Mouse (Mus musculus): ENCODE results near the gene Spout1. TPM values are rescaled to one million over a fixed set of nuclear protein-coding genes. Genes with fewer than 3 reads are reported as not detected.
A peak's percentile ranks its signal among the peaks of the same experiment; 100 is the strongest.
"Not testable (repeated sequence)": the region's sequence is repeated elsewhere in the genome, so short reads cannot be mapped to it uniquely, and the experiment has no call there.

The Spout1 gene
- total RNA-seq, 1 experiment from 2014 or later: 8.3 TPM

GRCm38 (mm10) chr2:30185276-30185675, 7.0 kb upstream of the Spout1 start:
- no peak for ATAC-seq (ENCODE audit: extremely low read depth, insufficient number of reproducible peaks, low FRiP score, poor library complexity, severe bottlenecking)

- ATAC-seq (ENCODE audit: extremely low read depth, insufficient number of reproducible peaks, low FRiP score, poor library complexity, severe bottlenecking): no peak
These were observed 5.5 kb upstream of the Spout1 start for GRCm38 (mm10) chr2:30183721-30184120.

DNA sequence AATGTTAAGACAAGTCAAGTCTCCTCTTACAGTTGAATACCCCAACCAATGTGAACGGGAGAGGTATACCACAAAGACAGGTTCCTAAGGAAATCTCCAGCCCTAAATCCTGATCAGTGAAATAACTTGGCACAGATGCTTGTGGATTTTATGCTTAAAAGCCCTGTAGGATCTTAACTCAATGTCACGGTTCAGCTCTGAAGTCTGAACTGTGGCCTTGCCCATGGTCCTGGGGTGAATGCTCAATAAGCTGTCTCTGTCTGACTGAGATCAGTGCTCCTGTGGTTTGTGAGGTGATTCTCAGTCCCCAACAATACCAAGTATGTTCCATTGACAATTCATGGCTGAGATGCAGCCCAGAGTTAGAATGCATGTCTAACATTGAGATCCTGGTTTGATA, 4.2 kb upstream of the Spout1 start:
- no peak for ATAC-seq (ENCODE audit: extremely low read depth, insufficient number of reproducible peaks, low FRiP score, poor library complexity, severe bottlenecking)

- ATAC-seq (ENCODE audit: extremely low read depth, insufficient number of reproducible peaks, low FRiP score, poor library complexity, severe bottlenecking): not testable (repeated sequence)
These were observed 452 bp upstream of the Spout1 start for GRCm38 (mm10) chr2:30178711-30179110.

GRCm38 (mm10) chr2:30176561-30176960, 1.7 kb downstream of the Spout1 start:
- no peak for ATAC-seq (ENCODE audit: extremely low read depth, insufficient number of reproducible peaks, low FRiP score, poor library complexity, severe bottlenecking)

DNA sequence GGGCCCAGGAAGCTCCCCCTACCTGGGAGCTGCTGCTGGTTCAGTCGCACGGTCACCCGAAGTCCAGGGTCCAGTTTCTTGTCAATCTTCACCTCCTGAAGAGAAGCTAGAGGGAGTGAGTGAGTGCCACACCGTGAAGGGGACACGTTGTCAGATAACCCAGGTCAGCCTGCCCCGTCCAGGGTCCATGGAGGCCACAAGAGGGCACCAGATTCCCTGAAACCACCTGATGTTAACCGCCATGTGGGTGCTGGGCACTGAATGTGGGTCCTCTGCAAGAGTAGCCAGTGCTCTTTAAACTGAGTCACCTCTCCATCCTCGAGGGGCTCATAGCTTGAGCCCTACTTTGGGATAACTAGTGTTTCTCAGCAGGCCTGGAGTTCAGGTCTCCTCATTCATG, 2.4 kb downstream of the Spout1 start:
- no peak for ATAC-seq (ENCODE audit: extremely low read depth, insufficient number of reproducible peaks, low FRiP score, poor library complexity, severe bottlenecking)

DNA sequence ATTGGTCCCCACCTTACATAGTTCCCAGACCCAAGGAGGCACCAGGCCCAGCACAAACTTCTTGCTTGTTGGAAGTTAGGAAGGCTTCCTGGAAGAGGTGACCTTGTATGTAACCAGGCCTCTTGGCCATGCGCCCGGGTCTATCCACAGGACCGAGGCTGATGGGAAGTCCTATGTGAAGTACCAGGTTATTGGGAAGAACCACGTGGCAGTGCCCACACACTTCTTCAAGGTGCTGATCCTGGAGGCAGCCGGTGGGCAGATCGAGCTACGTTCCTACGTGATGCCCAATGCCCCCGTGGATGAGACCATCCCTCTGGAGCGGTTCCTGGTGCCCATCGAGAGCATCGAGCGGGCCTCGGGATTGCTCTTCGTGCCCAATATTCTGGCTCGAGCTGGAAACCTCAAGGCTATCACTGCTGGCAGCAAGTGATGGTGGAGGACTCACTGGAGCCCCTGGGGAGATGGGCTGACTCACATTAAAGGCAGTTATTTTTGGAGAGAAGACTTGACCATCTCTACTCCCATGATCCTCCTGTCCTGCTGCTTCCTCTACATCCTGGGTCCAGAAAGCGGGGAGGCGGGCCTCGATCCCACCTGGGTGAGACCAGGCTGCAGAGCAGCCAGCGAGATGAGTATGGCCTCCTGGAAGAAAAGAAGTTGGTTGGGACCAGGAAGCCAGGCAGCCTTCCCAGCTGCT, 4.6 kb downstream of the Spout1 start:
- ATAC-seq (ENCODE audit: extremely low read depth, insufficient number of reproducible peaks, low FRiP score, poor library complexity, severe bottlenecking): no peak

- no peak for ATAC-seq (ENCODE audit: extremely low read depth, insufficient number of reproducible peaks, low FRiP score, poor library complexity, severe bottlenecking)
These were observed 6.3 kb downstream of the Spout1 start for GRCm38 (mm10) chr2:30171997-30172382.

GRCm38 (mm10) chr2:30171371-30171996, 6.8 kb downstream of the Spout1 start, which contains the start of gene Endog:
Gene Endog (plus strand): TSS chr2:30171493.
- ATAC-seq (ENCODE audit: extremely low read depth, insufficient number of reproducible peaks, low FRiP score, poor library complexity, severe bottlenecking): peak; percentile 83

- ATAC-seq (ENCODE audit: extremely low read depth, insufficient number of reproducible peaks, low FRiP score, poor library complexity, severe bottlenecking): no peak
These were observed 11.6 kb downstream of the Spout1 start for GRCm38 (mm10) chr2:30166677-30167076.

DNA sequence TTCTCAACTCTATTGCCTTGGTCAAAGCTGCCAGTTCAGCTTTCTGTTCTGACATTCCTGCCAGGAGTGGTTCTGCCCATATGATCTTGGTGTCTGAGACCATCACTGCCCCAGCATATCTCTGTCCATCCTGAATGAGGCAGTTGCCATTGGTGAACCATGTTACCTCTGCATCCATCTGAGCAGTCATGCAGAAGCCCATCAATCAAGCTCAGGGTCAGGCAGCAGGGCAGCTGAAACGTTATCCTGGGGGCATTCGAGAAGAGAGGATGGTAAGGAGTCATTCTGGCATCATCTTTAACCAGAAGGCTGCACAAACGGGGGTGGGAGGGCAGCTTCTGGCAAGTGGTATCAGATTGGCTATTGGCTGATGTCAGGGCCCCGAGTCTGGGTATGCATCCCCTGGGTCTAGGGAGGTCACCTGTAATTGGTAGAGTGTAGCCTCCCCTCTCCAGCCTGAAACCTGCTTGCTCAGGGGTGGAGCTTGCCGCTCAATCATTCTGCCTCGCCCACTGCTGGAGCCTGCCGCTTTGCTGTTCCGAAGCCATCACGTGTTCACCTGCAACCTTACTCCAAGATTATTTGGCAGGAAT, 13.8 kb downstream of the Spout1 start:
- ATAC-seq (ENCODE audit: extremely low read depth, insufficient number of reproducible peaks, low FRiP score, poor library complexity, severe bottlenecking): no peak

GRCm38 (mm10) chr2:30161809-30162208, 16.4 kb downstream of the Spout1 start:
- ATAC-seq (ENCODE audit: extremely low read depth, insufficient number of reproducible peaks, low FRiP score, poor library complexity, severe bottlenecking): peak; percentile 74

DNA sequence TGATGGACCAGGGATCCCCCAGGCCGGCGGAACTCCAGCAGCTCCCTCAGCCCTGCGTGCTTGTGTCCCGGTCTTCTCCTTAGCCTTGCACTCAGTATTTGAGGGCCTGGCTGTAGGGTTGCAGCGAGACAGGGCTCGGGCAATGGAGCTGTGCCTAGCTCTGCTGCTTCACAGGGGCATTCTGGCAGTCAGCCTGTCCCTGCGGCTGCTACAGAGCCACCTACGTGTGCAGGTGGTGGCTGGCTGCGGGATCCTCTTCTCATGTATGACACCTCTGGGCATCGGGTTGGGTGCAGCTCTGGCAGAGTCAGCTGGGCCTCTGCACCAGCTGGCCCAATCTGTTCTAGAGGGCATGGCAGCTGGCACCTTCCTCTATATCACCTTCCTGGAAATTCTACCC, 18.4 kb downstream of the Spout1 start:
- not testable (repeated sequence) for ATAC-seq (ENCODE audit: extremely low read depth, insufficient number of reproducible peaks, low FRiP score, poor library complexity, severe bottlenecking)

DNA sequence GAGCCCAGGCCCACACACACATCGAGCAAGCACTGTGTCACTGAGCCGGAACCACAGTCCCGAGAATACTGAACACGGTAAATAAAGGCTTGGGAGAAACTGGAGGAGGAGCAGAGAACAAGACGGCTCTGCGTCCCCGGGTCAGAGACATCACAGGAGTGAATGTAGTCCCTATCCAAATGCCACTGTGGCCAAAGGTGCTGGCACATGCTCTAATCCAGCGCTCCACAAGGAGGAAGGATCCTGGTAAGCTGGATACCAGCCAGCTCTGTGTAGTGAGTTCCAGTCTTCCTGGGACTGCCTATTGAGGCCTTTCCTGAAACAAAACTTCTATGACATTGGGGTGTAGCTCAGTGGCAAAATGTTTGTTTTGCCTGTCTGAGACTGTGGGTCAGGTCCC, 25.6 kb downstream of the Spout1 start:
- ATAC-seq (ENCODE audit: extremely low read depth, insufficient number of reproducible peaks, low FRiP score, poor library complexity, severe bottlenecking): no peak

DNA sequence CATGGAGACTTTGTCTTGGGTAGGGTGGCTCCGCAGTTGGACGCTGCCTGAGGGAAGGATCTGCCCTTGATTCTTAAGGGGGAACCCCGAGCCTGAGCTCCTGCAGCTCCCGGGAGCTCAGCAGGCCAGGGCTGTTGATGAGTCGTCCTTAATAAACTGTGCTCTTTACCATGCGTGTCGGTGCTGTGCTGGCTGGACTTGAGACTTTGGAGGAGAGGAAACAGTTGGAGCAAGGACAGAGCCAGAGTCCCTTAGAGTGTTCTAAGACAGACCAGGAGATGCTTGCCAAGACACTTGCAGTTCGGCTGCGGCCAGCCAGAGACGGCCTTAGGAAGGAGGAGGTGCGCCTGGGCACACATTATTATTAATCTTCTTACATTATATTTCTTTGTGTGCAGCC, 26.4 kb downstream of the Spout1 start:
- no peak for ATAC-seq (ENCODE audit: extremely low read depth, insufficient number of reproducible peaks, low FRiP score, poor library complexity, severe bottlenecking)

DNA sequence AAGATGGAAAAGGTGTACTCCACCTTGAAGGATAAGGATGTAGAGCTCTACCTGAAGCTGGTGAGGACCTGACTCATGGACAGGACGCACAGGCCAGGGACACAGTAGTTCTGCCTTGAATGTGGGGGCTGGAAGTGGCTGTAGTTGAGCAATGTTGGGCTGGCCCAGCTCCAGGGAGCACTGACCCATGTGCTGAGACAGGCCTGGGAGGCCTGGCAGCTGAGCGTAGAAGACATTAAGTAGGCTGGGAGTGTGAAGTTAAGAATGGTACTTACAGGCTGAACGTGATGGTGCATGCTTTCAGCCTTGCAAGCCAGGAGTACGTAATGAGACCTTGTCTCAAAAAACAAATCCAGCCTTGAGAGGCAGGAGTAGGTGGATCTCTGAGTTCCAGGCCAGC, 30.8 kb downstream of the Spout1 start:
- no peak for ATAC-seq (ENCODE audit: extremely low read depth, insufficient number of reproducible peaks, low FRiP score, poor library complexity, severe bottlenecking)

GRCm38 (mm10) chr2:30144436-30144835, 33.8 kb downstream of the Spout1 start:
- no peak for ATAC-seq (ENCODE audit: extremely low read depth, insufficient number of reproducible peaks, low FRiP score, poor library complexity, severe bottlenecking)

DNA sequence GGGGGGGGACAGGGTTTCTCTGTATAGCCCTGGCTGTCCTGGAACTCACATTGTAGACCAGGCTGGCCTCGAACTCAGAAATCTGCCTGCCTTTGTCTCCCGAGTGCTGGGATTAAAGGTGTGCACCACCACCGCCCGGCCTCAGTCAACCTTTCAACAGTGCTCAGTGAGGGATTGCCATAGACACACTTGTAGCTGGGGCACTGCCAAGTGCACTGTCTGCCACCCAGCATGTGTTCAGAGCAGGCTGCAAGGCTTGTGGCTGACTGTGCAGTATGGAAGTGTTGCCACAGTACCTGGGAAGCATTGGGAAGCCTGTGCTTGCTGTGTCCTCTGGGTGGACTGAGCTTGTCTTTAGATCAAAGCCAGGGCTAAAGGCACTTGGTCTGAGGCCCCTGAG, 38.2 kb downstream of the Spout1 start:
- not testable (repeated sequence) for ATAC-seq (ENCODE audit: extremely low read depth, insufficient number of reproducible peaks, low FRiP score, poor library complexity, severe bottlenecking)

DNA sequence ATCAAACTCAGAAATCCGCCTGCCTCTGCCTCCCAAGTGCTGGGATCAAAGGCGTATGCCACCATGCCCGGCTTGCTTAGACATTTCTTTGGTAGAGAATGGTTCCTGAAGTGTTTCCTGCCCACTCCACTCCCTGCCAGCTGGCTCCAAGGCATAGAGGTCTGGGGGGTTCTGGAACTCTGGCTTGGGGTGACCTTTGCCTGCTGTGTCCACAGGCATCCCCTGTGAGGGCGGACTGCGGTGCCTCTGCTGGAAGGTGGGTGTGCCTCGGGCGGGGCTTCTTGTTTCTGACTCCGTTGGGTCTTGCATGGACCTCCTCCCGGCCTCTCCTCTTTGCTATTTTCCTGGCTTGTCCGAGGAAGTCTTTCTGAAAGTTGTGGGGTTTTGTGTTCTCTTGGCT, 41.8 kb downstream of the Spout1 start:
- ATAC-seq (ENCODE audit: extremely low read depth, insufficient number of reproducible peaks, low FRiP score, poor library complexity, severe bottlenecking): no peak

DNA sequence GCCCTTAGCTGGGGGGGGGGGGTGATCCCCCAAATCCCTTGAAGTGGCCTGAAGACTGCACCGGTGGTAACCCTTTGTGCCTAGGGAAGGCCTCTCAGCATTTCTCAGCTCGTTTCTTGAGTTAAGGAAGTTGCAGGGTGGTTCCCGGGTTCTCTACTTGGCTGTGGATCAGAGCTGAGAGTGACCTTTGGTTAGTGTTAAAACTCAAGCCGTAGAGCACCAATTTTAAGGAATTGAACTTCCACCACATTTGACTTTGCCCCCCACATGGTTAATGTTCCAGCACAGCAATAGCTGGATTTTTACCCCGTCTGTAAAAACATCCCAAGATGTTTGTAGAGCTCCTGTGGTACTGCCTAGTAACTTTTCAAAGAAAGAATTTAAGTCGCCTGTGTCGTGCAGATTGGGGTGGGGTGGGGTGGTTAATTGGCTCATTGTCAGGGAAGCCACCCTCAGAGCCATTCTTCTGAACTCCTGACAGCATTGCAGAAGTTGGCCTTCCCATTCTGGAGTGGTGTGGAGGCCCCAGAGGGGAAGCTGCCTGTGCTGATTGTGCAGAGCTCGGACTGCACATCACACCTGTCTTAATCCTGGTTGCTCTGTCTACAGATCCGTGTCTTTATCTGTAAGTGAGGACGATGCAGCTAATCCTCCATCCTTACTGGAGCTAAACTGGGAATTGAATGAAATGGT, 43.2 kb downstream of the Spout1 start:
- no peak for ATAC-seq (ENCODE audit: extremely low read depth, insufficient number of reproducible peaks, low FRiP score, poor library complexity, severe bottlenecking)

Data from neutrophil, adult 5-6 weeks (primary cell).